Mouse (Mus musculus): ENCODE results near the gene Hmgn2.

DNA sequence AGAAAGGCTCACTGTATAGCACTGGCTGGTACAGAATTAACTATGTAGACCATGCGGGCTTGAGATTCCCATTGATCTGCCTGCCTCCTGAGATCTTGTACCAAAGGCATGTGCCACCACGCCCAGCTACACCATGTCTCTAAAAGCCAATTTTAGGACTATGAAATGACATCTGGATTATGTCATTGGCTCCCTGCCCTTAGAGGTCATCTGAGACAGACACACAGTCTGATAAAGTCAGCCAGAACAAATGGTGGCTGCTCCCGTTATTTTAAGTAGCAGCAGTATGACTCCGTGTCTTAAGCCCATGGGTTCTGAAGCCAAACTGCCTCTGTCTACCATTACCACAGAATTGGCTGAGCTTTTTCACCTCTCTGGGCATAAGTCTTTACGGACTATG is 12.0 kb upstream of the Hmgn2 start:
- TF ChIP-seq CTCF (IDR thresholded peaks at IDR 0.05; ENCODE audit: borderline replicate concordance, control insufficient read depth, extremely low read depth, insufficient read depth, low read length, poor library complexity) (no peak), POLR2A (IDR thresholded peaks at IDR 0.05; ENCODE audit: control insufficient read depth, extremely low read depth, insufficient read depth, low read length, poor library complexity) (no peak)
